Mouse (Mus musculus) kidney, adult 8-10 months (tissue): ENCODE results near the gene Dusp1.

Source experiments
- DNase-seq, 2 experiments: peaks; one replicate each; pipeline ENCODE4 v3.0.0; 2022

Dusp1 gene

GRCm38 (mm10) chr17:26560526-26561289 is 1.2 kb downstream of the Dusp1 start:
- DNase-seq, result no peak

GRCm38 (mm10) chr17:26553033-26553432 is 8.9 kb downstream of the Dusp1 start:
- no peak for DNase-seq

DNA sequence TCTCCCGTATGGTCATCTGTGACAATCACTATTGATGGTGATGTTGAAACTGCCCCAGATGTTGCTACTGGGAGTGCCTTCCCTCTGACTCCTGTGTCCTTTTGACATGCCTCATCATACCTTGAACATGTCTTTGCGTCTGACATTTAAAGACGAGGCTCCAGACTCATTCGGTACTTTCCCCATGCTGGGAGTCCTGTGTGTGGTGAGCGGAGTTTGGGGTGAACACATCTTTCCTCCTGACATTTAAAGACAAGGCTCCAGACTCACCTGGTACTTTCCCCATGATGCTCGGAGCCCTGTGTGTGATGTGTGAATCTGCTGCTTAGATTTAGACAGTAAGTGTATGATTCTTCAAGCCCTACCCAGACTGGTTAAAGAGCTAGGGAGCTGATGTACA is 10.8 kb downstream of the Dusp1 start:
- no peak for DNase-seq

- DNase-seq, result peak in 1 of 2 experiments; percentile 40
Measured at GRCm38 (mm10) chr17:26549148-26549809, 12.6 kb downstream of the Dusp1 start.

GRCm38 (mm10) chr17:26548566-26548965 is 13.4 kb downstream of the Dusp1 start:
- no peak for DNase-seq

- peak; percentile 60 to 67 for DNase-seq
Measured at GRCm38 (mm10) chr17:26547771-26548170, 14.2 kb downstream of the Dusp1 start.

DNA sequence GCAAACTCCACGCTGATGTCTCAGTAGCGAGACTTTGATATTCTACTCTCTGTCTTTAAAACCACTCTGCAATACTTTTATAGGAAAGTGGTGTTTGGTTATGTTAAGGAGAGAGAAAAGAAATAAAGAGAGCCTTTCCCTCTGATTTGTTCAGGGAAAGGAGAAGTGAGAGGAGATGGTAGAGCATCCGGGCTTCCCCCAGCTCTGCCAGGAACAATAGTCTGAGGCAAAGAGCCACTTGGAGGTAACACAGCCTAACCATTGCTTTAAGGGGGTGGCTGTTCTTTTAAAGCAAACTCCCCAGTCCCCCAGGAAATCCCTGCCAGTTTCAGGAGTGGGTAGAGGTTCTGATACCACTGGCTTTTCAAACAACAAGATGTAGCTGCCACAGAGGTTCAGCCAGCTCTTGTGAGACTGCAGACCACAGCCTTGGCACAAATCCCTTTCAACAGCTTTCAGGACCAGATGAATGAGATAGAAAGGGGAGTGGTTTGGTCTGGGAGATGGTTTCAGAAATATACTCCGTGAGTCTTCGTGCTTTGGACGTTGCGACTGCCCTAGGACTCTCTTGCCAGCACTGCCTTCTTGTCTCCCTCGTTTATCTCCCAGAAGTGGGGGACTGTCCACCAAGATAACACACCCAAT is 17.5 kb downstream of the Dusp1 start:
- DNase-seq, result no peak

- no peak for DNase-seq
Measured at GRCm38 (mm10) chr17:26540083-26540482, 21.8 kb downstream of the Dusp1 start.

DNA sequence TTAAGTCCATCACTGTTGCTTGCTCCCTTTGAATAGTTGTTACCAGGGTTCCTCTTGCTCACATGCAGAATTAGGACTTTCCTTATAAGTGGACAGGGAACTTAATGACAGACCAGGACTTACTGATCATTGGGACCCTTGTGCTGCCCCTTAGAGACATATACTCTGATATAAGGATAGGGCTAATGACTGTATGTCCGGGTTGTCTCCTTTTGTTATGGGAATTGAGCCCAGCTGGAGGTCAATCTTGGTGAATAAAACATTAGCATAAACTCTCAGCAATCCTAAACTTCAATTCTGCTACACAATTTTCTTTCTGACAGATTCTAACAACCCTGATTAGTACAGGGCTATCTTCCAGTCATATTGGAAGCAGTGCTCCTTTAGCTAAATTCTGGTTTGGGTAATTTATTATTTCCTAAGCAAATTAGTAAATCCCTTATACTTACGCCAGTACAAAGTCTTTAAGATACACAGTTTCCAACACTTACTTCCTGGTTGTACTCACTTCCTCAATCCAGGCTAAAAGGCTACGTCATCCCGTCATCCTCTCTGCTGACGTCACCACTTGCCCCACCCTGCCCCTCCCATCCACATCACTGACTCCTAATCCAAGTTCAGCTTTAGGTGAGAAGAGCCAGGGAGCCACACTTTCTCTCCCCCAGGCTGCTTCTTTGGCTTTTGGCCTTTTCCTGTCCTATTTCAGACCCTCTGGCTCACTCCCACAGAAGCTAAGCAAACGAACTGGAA is 24.0 kb downstream of the Dusp1 start:
- no peak for DNase-seq

GRCm38 (mm10) chr17:26535251-26536136 is 26.4 kb downstream of the Dusp1 start:
- no peak for DNase-seq

GRCm38 (mm10) chr17:26534695-26535094 is 27.2 kb downstream of the Dusp1 start:
- DNase-seq, result no peak

GRCm38 (mm10) chr17:26533871-26534372 is 28.0 kb downstream of the Dusp1 start:
- no peak for DNase-seq

DNA sequence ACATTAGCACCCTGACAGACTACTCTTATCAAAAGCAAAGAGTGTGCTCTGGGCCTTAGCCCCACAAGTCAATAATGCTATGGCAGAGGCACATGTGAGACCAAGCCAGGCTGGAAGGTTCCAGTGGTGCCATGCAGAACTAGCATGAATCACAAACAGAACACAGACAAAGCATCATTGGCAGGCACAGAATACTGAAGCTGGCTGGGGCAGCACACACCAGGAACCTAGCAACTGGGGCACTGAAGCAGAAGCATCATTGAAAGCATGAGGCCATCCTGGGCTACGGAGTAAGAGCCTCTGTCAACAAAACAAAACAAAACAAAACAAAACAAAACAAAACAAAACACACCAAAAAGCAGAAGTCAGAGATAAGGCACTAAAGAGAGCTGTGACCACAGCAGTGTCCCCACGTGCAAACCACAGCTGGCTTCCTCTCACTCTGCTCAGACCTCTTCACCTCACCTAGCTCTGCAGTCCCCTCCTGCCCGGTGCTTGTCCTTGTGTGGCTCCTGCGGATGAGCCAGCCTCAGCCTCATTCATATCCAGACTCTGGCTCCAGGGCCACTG is 29.4 kb downstream of the Dusp1 start:
- no peak for DNase-seq

GRCm38 (mm10) chr17:26531395-26532027 is 30.4 kb downstream of the Dusp1 start:
- no peak for DNase-seq

GRCm38 (mm10) chr17:26530590-26531081 is 31.3 kb downstream of the Dusp1 start:
- peak in 1 of 2 experiments; percentile 42 for DNase-seq

DNA sequence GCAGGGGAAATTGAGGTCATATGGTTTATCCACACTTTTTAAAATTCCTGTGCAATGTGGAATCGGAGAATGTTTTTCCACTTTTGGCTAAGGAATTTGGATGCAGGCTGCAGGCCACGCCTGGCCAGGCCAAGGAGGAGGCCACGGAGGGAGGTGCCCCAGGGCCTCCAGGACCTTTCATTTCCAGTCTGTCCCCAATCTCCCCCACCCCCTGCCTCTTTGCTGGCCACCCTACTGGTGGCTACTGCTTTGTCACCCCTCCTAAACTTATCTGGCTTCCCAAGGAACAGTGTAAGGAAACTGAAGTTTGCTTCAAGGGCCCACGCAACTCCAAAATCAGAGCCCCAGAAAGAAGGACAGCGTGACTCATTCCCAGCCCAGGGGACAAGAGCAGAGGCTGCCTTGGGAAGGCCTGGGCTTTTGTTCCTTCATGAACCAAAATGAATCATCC is 32.1 kb downstream of the Dusp1 start:
- no peak for DNase-seq

DNA sequence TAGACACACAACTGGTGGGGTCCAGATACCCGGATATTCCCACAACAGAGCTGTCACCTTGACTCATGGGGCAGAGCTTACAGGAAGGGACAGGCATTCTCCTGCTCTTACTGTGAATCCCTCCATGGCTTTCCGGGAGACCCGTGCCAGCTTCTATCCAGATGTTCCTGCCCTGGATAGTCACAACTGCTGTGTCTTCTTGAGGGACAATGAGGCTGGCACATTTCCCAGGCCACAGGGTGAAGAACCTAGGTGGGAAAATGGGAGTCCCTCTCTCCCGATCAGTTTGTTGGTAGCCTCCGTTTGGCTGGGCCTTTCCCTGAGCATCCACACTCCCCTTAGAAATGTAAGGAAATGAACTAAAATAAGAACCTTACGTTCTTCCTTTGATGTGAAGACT is 33.2 kb downstream of the Dusp1 start:
- DNase-seq, result no peak

GRCm38 (mm10) chr17:26527291-26527690 is 34.6 kb downstream of the Dusp1 start:
- DNase-seq, result no peak

DNA sequence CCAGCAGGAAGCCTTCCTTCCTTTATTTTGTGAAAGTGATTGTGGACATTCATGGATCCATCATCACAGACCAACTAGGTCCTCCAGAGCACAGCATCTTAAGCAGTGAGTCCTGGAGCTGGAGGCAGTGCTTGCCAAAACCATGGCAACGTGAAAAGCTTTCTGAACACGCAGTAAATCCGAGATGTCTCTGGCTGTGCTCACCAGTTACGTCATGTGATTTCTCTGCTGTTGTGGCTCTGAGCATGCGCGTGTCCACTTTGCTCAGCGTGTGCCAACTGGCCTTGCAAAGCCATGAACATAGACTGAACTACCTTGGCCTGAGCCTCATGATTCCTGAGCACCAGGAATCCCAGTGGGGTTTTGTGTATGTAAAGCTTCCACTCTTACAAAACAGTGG is 36.6 kb downstream of the Dusp1 start:
- peak in 1 of 2 experiments; percentile 63 for DNase-seq

DNA sequence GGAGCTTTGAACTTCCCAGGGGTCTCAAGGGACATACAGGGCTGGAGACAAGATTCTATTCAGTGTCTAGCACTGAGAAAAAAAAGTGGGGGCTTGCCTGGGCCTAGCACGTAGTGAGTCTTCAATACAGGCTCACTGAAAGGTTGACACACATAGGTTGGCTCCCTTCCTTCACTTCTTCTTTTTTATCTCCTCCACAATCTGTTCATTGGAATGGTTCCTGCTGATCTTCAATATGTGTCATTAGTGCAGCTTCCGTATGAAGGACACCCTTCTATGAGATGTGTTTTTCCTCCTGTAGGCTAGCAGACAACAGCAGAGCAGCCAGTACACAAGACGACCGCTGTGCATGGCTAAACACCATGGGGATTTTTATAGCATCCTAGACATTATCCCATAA is 37.1 kb downstream of the Dusp1 start:
- no peak for DNase-seq

DNA sequence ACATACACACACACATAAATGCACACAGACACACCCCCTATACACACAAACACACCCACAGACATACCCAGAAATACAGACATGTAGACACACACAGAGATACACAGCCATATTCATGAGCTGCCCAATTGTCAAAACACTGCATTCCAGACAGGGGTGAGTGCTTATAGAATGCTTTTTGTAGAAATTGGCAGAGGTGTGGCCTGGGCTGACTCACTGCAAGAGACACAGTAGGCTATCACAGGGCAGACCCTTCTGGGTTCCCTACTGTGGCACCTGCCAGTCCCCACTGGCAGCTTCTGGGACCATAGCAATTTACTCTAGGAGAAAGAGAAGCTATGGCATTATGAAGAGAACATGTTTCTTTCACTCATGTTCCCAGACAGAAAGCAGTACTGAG is 37.6 kb downstream of the Dusp1 start:
- DNase-seq, result no peak
